Mouse (Mus musculus): ENCODE data around the gene Kctd5. TPM values are rescaled to one million over a fixed set of nuclear protein-coding genes. Genes with fewer than 3 reads are reported as not detected.

Gene Kctd5
- polyA plus RNA-seq, 1 experiment from 2014 or later: 99.9 TPM

GRCm38 (mm10) chr17:24000404-24000803 lies 72.9 kb downstream of the Kctd5 start:
- Histone ChIP-seq H3K4me3 (no peak overlapping the region), H3K36me3 (replicated peaks) (no peaks in the 10 kb centered on the region), H3K27me3 (replicated peaks; ENCODE audit: low read depth, poor library complexity, severe bottlenecking) (no peaks in the 10 kb centered on the region), H3K27ac (replicated peaks) (no peak overlapping the region), H3K4me1 (peaks cover 13% of the 10 kb centered on the region), H3K9me3 (no peaks in the 10 kb centered on the region)
- WGBS: 68% methylated on average over 5 of the region's 5 CpGs
- no peak for DNase-seq (ENCODE audit: low spot score)

DNA sequence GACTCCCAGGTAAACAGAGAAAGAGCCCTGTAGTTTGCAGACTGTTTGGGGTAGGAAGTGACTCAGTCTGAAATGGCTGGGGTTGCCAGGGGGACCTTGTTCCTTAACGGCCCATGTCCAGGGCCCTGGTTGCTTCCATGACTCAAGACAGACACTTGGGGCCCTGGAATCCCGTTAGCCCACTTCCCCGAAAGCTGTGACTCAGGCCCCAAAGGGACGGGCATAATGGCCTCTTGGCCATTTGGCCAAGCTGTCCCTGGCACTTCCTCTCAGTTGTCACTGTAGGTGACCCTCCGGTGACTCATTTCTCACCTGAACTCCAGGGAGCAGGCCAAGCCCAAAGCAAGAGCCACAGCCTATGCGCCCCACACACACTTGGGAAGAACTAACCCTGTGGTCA lies 74.9 kb downstream of the Kctd5 start:
- Histone ChIP-seq H3K36me3 (replicated peaks) (no peaks in the 10 kb centered on the region), H3K4me3 (no peak overlapping the region), H3K27me3 (replicated peaks; ENCODE audit: low read depth, poor library complexity, severe bottlenecking) (peaks cover 12% of the 10 kb centered on the region), H3K27ac (replicated peaks) (peak overlapping the region; percentile 1; the same call in 1 of the 2 replicates), H3K4me1 (peaks cover 20% of the 10 kb centered on the region), H3K9me3 (no peaks in the 10 kb centered on the region)
- no peak for DNase-seq (ENCODE audit: low spot score)
- WGBS: 79% methylated on average over 6 of the region's 6 CpGs

DNA sequence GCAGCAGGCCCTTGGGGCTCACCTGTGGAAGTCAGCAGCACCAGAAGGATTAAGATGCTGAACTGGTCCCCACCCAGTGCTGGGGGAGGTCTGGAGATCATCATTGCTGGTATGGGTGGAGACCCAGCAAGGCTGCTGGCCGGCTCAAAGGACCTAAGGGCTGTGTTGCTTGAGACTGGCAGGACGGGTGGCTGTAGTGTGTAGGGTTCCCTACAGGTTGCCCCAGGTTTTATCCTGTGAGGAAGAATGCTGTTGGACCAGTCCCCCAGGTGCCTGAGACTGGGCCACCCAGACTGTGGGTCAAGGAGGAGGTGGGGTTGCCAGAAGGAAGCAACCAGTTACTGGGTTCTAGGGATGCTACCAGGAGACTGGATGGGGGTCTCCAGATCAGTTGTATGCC lies 75.4 kb downstream of the Kctd5 start, which contains the start of gene Prss22:
Prss22 (minus strand) TSS at position 200 of the 400 bp plus-strand sequence.
- peak; percentile 54 for DNase-seq (ENCODE audit: low spot score)
- Histone ChIP-seq H3K4me3 (peak within 1 kb of the TSS; percentile 31), H3K36me3 (replicated peaks) (no peaks in the 10 kb centered on the region), H3K9me3 (no peaks in the 10 kb centered on the region), H3K4me1 (peaks cover 24% of the 10 kb centered on the region), H3K27ac (replicated peaks) (peak within 1 kb of the TSS; percentile 1; the same call in 1 of the 2 replicates), H3K27me3 (replicated peaks; ENCODE audit: low read depth, poor library complexity, severe bottlenecking) (peaks cover 12% of the 10 kb centered on the region)
- WGBS: 58% methylated on average over 2 of the region's 2 CpGs

Small RNA genes within 50 kb of the gene (microRNA-seq; reads per million reads assigned to microRNA genes)
- not detected for gene Gm27700

Other genes with a start within 250 kb of the Kctd5 start
- 1,075 and 1,103 TPM in 2 replicates for gene Elob, start 244.3 kb downstream of the Kctd5 start, polyA plus RNA-seq (2016; fragmentation: Nextera tagmentation; extraction: Ambion mirVana)
- gene Prss33, start 237.4 kb downstream of the Kctd5 start, polyA plus RNA-seq (2016; fragmentation: Nextera tagmentation; extraction: Ambion mirVana): 0.21 TPM in 1 of 2 replicates, not detected in the other
- gene Prss32, start 229.6 kb downstream of the Kctd5 start, polyA plus RNA-seq (2016; fragmentation: Nextera tagmentation; extraction: Ambion mirVana): 0.45 TPM in 1 of 2 replicates, not detected in the other
- 3.2 and 3.6 TPM in 2 replicates for gene Prss41, start 229.3 kb downstream of the Kctd5 start, polyA plus RNA-seq (2016; fragmentation: Nextera tagmentation; extraction: Ambion mirVana)
- gene Prss21, start 205.4 kb downstream of the Kctd5 start, polyA plus RNA-seq (2016; fragmentation: Nextera tagmentation; extraction: Ambion mirVana): not detected in 2 replicates
- not detected in 2 replicates for gene Dcpp1, start 192.6 kb downstream of the Kctd5 start, polyA plus RNA-seq (2016; fragmentation: Nextera tagmentation; extraction: Ambion mirVana)
- gene Dcpp2, start 192.6 kb downstream of the Kctd5 start, polyA plus RNA-seq (2016; fragmentation: Nextera tagmentation; extraction: Ambion mirVana): not detected in 2 replicates
- not detected in 2 replicates for gene Dcpp3, start 156.0 kb downstream of the Kctd5 start, polyA plus RNA-seq (2016; fragmentation: Nextera tagmentation; extraction: Ambion mirVana)
- gene Sbp, start 131.8 kb downstream of the Kctd5 start, polyA plus RNA-seq (2016; fragmentation: Nextera tagmentation; extraction: Ambion mirVana): not detected in 2 replicates
- not detected in 2 replicates for gene Sbpl, start 118.2 kb downstream of the Kctd5 start, polyA plus RNA-seq (2016; fragmentation: Nextera tagmentation; extraction: Ambion mirVana)
- gene Prss30, start 92.9 kb downstream of the Kctd5 start, polyA plus RNA-seq (2016; fragmentation: Nextera tagmentation; extraction: Ambion mirVana): not detected in 2 replicates
- gene Prss22, start 75.4 kb downstream of the Kctd5 start, polyA plus RNA-seq (2016; fragmentation: Nextera tagmentation; extraction: Ambion mirVana): 3.0 and 3.6 TPM in 2 replicates
- 0.11 and 0.24 TPM in 2 replicates for gene Prss27, start 35.3 kb downstream of the Kctd5 start, polyA plus RNA-seq (2016; fragmentation: Nextera tagmentation; extraction: Ambion mirVana)
- gene Pdpk1, start 77.4 kb upstream of the Kctd5 start, polyA plus RNA-seq (2016; fragmentation: Nextera tagmentation; extraction: Ambion mirVana): 30.4 and 30.9 TPM in 2 replicates
- 44.6 and 50.0 TPM in 2 replicates for gene Amdhd2, start 90.3 kb upstream of the Kctd5 start, polyA plus RNA-seq (2016; fragmentation: Nextera tagmentation; extraction: Ambion mirVana)
- gene Atp6v0c, start 96.2 kb upstream of the Kctd5 start, polyA plus RNA-seq (2016; fragmentation: Nextera tagmentation; extraction: Ambion mirVana): 422 and 435 TPM in 2 replicates
- 6.0 and 6.1 TPM in 2 replicates for gene Tbc1d24, start 132.1 kb upstream of the Kctd5 start, polyA plus RNA-seq (2016; fragmentation: Nextera tagmentation; extraction: Ambion mirVana)
- 5.0 and 7.3 TPM in 2 replicates for gene Ntn3, start 136.0 kb upstream of the Kctd5 start, polyA plus RNA-seq (2016; fragmentation: Nextera tagmentation; extraction: Ambion mirVana)
- 23.0 and 24.8 TPM in 2 replicates for gene Tedc2, start 147.4 kb upstream of the Kctd5 start, polyA plus RNA-seq (2016; fragmentation: Nextera tagmentation; extraction: Ambion mirVana)
- gene Ccnf, start 178.0 kb upstream of the Kctd5 start, polyA plus RNA-seq (2016; fragmentation: Nextera tagmentation; extraction: Ambion mirVana): 113 and 122 TPM in 2 replicates

All from embryonic facial prominence, embryonic 10.5 days (tissue).